Mouse (Mus musculus): ENCODE measurements around the gene Napa. TPM values are rescaled to one million over a fixed set of nuclear protein-coding genes. Genes with fewer than 3 reads are reported as not detected.

Napa gene
- polyA plus RNA-seq, 1 experiment from 2014 or later, result 203 TPM

DNA sequence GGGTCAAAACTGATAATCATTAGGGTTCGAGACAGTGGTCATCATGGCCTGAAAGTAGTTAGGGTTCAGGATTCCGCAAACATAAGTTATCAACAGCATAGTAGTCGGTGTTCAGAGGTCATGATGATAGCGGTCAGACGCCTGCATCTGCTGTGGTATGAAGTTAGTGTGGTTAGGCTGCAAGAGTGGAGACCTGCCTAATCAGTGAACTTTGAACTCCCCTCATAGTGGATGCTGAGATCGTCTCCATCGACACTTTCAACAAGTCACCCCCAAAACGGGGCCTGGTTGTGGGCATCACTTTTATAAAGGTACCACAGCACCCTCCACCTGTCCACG is 22.0 kb downstream of the Napa start:
- Histone ChIP-seq H3K27ac (replicated peaks; ENCODE audit: low read depth, low read length) (no peak overlapping the region), H3K4me1 (ENCODE audit: control insufficient read depth, insufficient read depth, low read length) (peaks cover 4% of the 10 kb centered on the region; the same call in 1 of the 2 replicates), H3K36me3 (ENCODE audit: control insufficient read depth, insufficient read depth, low read length) (peaks cover 35% of the 10 kb centered on the region), H3K27me3 (replicated peaks; ENCODE audit: control insufficient read depth, insufficient read depth, low read length) (no peaks in the 10 kb centered on the region), H3K4me2 (ENCODE audit: low read depth, low read length) (peak overlapping the region; percentile 73), H3K9me3 (ENCODE audit: control insufficient read depth, low read length) (no peaks in the 10 kb centered on the region), H3K4me3 (ENCODE audit: low read depth, low read length) (peak overlapping the region; percentile 70), H3K9ac (ENCODE audit: low read depth, low read length) (peak overlapping the region; percentile 77)
- WGBS, result 43% methylated on average over 9 of the region's 9 CpGs
- DNase-seq (ENCODE audit: low spot score), result no peak
- ATAC-seq (ENCODE audit: low read depth), result no peak

DNA sequence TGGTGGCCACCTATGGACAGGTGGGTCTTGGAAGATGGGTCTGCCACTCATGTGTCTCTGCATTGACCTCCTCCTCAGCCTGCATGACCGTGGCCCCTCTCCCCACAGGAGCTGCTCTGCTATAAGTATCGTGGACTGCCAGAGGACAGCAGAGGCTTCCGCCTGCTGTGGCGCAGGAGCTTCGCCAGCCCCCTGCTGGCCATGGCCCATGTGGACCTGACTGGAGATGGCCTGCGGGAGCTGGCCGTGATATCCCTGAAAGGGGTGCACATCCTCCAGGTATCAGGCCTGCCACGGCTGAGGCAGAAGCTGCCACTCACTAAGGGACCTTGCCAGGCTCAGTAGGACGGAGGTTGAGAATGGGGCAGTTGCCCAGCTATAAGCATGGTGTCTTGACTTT is 27.6 kb downstream of the Napa start:
- Histone ChIP-seq H3K27ac (replicated peaks; ENCODE audit: low read depth, low read length) (no peak overlapping the region), H3K36me3 (ENCODE audit: control insufficient read depth, insufficient read depth, low read length) (peaks cover 27% of the 10 kb centered on the region), H3K27me3 (replicated peaks; ENCODE audit: control insufficient read depth, insufficient read depth, low read length) (no peaks in the 10 kb centered on the region), H3K9ac (ENCODE audit: low read depth, low read length) (no peak overlapping the region), H3K9me3 (ENCODE audit: control insufficient read depth, low read length) (no peaks in the 10 kb centered on the region), H3K4me2 (ENCODE audit: low read depth, low read length) (no peak overlapping the region), H3K4me3 (ENCODE audit: low read depth, low read length) (no peak overlapping the region), H3K4me1 (ENCODE audit: control insufficient read depth, insufficient read depth, low read length) (peaks cover 10% of the 10 kb centered on the region)
- DNase-seq (ENCODE audit: low spot score) (no peak), ATAC-seq (ENCODE audit: low read depth) (no peak)
- WGBS, result 83% methylated on average over 9 of the region's 9 CpGs

DNA sequence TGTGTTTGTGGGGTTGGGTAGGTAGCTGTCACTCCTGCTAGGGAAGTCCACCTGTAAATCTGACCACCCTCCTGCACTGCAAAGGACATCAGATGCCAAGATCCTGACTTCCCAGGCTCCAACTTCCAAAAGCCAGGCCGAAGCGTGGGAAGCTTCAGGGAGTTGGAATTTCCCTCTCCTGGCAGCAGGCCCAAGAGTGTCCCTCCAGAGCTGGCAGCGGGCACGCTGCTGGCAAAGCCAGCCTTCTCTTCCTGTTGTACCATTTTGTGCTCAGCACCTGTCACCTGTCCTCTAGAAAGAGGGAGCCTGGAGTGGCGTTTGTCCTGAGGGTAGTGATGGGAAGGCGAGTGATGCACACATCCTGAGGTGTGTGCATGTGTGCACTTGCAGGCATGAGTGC is 30.1 kb downstream of the Napa start:
- DNase-seq (ENCODE audit: low spot score) (no peak), ATAC-seq (ENCODE audit: low read depth) (no peak)
- H3K4me3 ChIP-seq (ENCODE audit: low read depth, low read length), result no peak overlapping the region
- H3K4me1 ChIP-seq (ENCODE audit: control insufficient read depth, insufficient read depth, low read length), result peaks cover 20% of the 10 kb centered on the region
- no peaks in the 10 kb centered on the region for H3K9me3 ChIP-seq (ENCODE audit: control insufficient read depth, low read length)
- no peak overlapping the region for H3K27ac ChIP-seq (replicated peaks; ENCODE audit: low read depth, low read length)
- H3K9ac ChIP-seq (ENCODE audit: low read depth, low read length), result no peak overlapping the region
- no peaks in the 10 kb centered on the region for H3K27me3 ChIP-seq (replicated peaks; ENCODE audit: control insufficient read depth, insufficient read depth, low read length)
- no peak overlapping the region for H3K4me2 ChIP-seq (ENCODE audit: low read depth, low read length)
- 80% methylated on average over 6 of the region's 6 CpGs for WGBS
- peaks cover 27% of the 10 kb centered on the region for H3K36me3 ChIP-seq (ENCODE audit: control insufficient read depth, insufficient read depth, low read length)

DNA sequence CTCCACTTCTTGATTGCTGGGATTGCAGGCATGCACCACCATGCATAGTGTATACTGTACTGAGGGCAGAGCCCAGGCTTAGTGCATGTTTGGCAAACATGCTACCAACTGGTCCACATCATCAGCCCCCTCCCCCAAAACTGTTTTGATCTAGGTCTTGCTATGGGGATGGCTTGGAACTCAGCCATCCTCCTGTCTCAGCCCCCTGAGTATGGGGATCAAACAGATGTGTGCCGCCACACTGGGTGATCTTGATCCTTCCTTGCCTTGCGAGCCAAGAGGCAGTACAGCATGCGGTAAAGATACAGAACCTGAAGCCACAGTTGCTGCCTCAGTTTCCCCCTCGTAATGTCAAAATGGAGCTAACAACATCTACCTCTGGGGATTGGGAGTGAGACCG is 30.6 kb downstream of the Napa start:
- Histone ChIP-seq H3K9me3 (ENCODE audit: control insufficient read depth, low read length) (no peaks in the 10 kb centered on the region), H3K36me3 (ENCODE audit: control insufficient read depth, insufficient read depth, low read length) (peaks cover 24% of the 10 kb centered on the region), H3K27me3 (replicated peaks; ENCODE audit: control insufficient read depth, insufficient read depth, low read length) (no peaks in the 10 kb centered on the region), H3K4me1 (ENCODE audit: control insufficient read depth, insufficient read depth, low read length) (peaks cover 20% of the 10 kb centered on the region), H3K4me3 (ENCODE audit: low read depth, low read length) (no peak overlapping the region), H3K27ac (replicated peaks; ENCODE audit: low read depth, low read length) (no peak overlapping the region), H3K4me2 (ENCODE audit: low read depth, low read length) (peak overlapping the region; percentile 80; the same call in 1 of the 2 replicates), H3K9ac (ENCODE audit: low read depth, low read length) (no peak overlapping the region)
- ATAC-seq (ENCODE audit: low read depth), result no peak
- WGBS, result 54% methylated on average over 5 of the region's 5 CpGs
- DNase-seq (ENCODE audit: low spot score), result no peak

DNA sequence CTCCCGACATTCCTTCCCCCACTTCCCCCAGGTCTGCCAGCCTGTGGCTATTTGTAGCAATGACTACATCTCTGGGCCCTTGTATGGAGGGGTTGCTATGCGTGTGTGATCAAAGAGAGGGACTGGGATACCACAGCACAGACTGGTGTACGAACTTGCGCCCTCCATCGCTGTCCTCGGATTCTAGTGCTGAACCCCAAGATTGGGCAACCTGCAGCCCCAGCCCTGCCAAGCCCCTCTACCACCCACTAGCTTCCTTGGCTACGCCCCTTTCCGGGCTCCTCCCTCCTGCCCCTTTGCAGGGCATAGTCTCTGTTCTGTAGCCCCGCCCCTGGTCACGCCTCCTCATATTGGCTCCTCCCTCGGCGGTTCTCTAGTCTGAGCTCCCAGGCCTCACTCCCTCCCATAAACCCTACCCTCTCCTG is 31.2 kb downstream of the Napa start, which contains the start of gene Slc8a2:
Gene Slc8a2 (plus strand): TSS at position 406 of the 425 bp plus-strand sequence.
- WGBS, result 0% methylated on average over 11 of the region's 12 CpGs
- H3K9me3 ChIP-seq (ENCODE audit: control insufficient read depth, low read length), result no peaks in the 10 kb centered on the region
- H3K27me3 ChIP-seq (replicated peaks; ENCODE audit: control insufficient read depth, insufficient read depth, low read length), result no peaks in the 10 kb centered on the region
- ATAC-seq (ENCODE audit: low read depth) (peak; percentile 87), DNase-seq (ENCODE audit: low spot score) (peak; percentile 91)
- peak within 1 kb of the TSS; percentile 80 for H3K4me2 ChIP-seq (ENCODE audit: low read depth, low read length)
- H3K4me1 ChIP-seq (ENCODE audit: control insufficient read depth, insufficient read depth, low read length), result peaks cover 20% of the 10 kb centered on the region
- H3K9ac ChIP-seq (ENCODE audit: low read depth, low read length), result peak within 1 kb of the TSS; percentile 73
- peak within 1 kb of the TSS; percentile 76 for H3K27ac ChIP-seq (replicated peaks; ENCODE audit: low read depth, low read length)
- peak within 1 kb of the TSS; percentile 53 for H3K4me3 ChIP-seq (ENCODE audit: low read depth, low read length)
- peaks cover 22% of the 10 kb centered on the region for H3K36me3 ChIP-seq (ENCODE audit: control insufficient read depth, insufficient read depth, low read length)

DNA sequence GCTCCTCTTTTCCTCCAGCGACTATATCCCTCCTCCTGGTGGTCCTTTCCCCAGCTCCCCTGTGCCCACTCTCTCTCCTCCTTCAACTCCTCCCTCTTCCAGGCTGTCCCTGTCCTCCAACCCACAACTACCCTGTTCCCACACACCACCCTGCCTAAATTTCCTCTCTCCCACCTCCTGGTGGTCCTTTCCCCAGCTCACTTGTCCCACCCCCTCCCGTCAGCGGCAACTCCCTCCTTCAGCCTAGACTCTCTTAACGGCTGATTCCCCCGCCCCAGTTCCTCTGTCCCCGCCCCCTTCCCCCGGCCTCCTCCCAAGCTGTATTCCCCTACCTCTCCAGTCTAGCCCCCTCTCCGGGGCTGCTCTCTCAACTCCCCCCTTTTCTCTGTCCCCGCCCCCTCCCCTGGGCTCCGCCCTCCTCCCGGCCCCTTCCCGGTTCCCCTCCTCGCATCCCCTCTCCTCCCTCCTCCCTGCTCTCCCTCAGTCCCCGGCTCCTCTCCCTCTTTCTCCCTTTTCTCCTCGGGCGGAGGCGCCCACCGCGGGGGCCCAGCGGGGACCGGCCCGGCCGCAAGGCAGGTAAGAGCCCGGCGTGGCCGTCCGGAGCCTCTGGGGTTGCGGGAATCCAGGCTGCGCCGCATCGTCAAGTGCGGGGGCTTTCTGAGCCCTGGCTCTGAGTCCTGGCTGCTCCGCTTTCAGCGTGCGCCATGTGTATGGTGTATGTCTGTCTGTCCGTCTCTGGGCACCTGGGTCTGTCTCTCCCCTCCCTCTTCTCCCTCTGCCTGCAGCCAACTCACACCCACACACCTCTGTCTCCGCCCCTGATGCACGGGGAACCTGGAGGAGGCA is 31.8 kb downstream of the Napa start:
- Histone ChIP-seq H3K9me3 (ENCODE audit: control insufficient read depth, low read length) (no peaks in the 10 kb centered on the region), H3K9ac (ENCODE audit: low read depth, low read length) (peak overlapping the region; percentile 73), H3K4me1 (ENCODE audit: control insufficient read depth, insufficient read depth, low read length) (peaks cover 20% of the 10 kb centered on the region), H3K27me3 (replicated peaks; ENCODE audit: control insufficient read depth, insufficient read depth, low read length) (no peaks in the 10 kb centered on the region), H3K4me2 (ENCODE audit: low read depth, low read length) (peak overlapping the region; percentile 80), H3K27ac (replicated peaks; ENCODE audit: low read depth, low read length) (peak overlapping the region; percentile 76), H3K36me3 (ENCODE audit: control insufficient read depth, insufficient read depth, low read length) (peaks cover 26% of the 10 kb centered on the region), H3K4me3 (ENCODE audit: low read depth, low read length) (peak overlapping the region; percentile 53)
- peak; percentile 86 for ATAC-seq (ENCODE audit: low read depth)
- WGBS, result 1% methylated on average over 34 of the region's 38 CpGs
- peak; percentile 93 for DNase-seq (ENCODE audit: low spot score)

DNA sequence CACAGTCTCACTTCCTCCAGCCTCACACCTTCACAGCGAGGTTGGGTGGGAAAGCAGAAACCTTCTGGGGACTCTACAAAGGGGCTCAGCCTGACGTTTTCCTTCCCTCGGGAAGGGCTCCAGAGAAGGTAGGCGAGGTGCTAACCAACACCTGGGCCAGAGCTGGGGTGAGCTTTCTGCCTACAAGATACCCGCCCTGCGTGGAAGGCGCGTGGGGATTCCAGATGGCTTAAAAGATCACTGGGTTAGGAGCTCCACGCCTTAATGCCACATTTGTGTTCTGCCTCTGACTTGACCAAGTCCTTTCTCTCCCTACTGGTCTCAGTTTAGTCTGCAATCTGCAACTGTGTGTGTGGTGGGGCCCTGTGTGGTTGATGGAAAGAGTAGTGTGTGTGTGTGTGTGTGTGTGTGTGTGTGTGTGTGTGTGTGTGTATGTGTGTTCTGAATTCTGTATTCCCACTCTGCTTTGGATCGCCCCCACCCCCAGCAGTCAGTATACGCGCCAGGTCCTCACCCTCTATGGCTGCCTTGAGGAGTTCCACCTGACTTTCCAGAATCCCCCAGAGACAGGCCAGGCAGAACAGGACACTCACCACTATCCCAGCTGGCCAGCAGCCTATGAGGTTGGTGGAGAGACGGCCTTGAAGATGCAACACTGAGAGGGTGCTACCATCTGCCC is 32.8 kb downstream of the Napa start:
- DNase-seq (ENCODE audit: low spot score) (no peak), ATAC-seq (ENCODE audit: low read depth) (no peak)
- Histone ChIP-seq H3K4me2 (ENCODE audit: low read depth, low read length) (peak overlapping the region; percentile 80), H3K9ac (ENCODE audit: low read depth, low read length) (peak overlapping the region; percentile 73), H3K36me3 (ENCODE audit: control insufficient read depth, insufficient read depth, low read length) (peaks cover 16% of the 10 kb centered on the region; the same call in 1 of the 2 replicates), H3K27ac (replicated peaks; ENCODE audit: low read depth, low read length) (no peak overlapping the region), H3K4me3 (ENCODE audit: low read depth, low read length) (peak overlapping the region; percentile 53), H3K27me3 (replicated peaks; ENCODE audit: control insufficient read depth, insufficient read depth, low read length) (no peaks in the 10 kb centered on the region), H3K9me3 (ENCODE audit: control insufficient read depth, low read length) (no peaks in the 10 kb centered on the region), H3K4me1 (ENCODE audit: control insufficient read depth, insufficient read depth, low read length) (peaks cover 20% of the 10 kb centered on the region)
- 33% methylated on average over 13 of the region's 13 CpGs for WGBS

DNA sequence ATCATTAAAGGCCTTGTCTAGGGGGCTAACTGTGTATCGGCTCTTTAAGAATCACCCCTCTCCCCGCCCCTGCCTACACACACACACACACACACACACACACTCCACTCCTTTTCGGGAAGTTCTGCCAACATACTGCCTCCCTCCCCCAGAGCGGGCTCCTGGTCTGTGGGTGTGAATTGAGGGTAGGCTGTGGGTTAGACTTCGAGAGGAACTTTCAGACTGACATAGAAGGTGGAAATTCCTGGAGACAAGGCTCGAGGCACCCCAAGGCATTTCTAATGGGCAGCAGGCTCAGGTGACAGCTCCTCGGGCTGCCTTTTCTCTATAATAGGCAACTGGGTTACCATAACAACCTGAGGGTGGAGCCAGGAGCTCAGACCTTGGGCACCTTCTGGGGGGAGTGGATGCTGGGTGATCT is 33.9 kb downstream of the Napa start:
- 12% methylated on average over 7 of the region's 7 CpGs for WGBS
- Histone ChIP-seq H3K9me3 (ENCODE audit: control insufficient read depth, low read length) (no peaks in the 10 kb centered on the region), H3K4me3 (ENCODE audit: low read depth, low read length) (no peak overlapping the region), H3K9ac (ENCODE audit: low read depth, low read length) (no peak overlapping the region), H3K27me3 (replicated peaks; ENCODE audit: control insufficient read depth, insufficient read depth, low read length) (no peaks in the 10 kb centered on the region), H3K36me3 (ENCODE audit: control insufficient read depth, insufficient read depth, low read length) (peaks cover 10% of the 10 kb centered on the region; the same call in 1 of the 2 replicates), H3K27ac (replicated peaks; ENCODE audit: low read depth, low read length) (no peak overlapping the region), H3K4me2 (ENCODE audit: low read depth, low read length) (peak overlapping the region; percentile 33; the same call in 1 of the 2 replicates), H3K4me1 (ENCODE audit: control insufficient read depth, insufficient read depth, low read length) (peaks cover 20% of the 10 kb centered on the region)
- DNase-seq (ENCODE audit: low spot score), result peak; percentile 41
- no peak for ATAC-seq (ENCODE audit: low read depth)

Data from embryonic facial prominence, embryonic 14.5 days (tissue).